Mouse (Mus musculus) regulatory T cell (primary cell): Measurements from ENCODE around the gene Gm20489.

Experiments
- in situ Hi-C: fragments of 300-600 bp; cut with MboI, MseI; formaldehyde crosslinking; loops from one replicate; pipeline ENCODE4 v1.15.1; 2025; ENCODE audit warnings: high pct_unique_total_duplicates

Gm20489 gene

GRCm38 (mm10) chrX:101263892-101264291 is 4.9 kb downstream of the Gm20489 start, which contains the start of gene Gm614:
Gene Gm614 (minus strand): TSS chrX:101263992.
- in situ Hi-C loops: no loop called here

DNA sequence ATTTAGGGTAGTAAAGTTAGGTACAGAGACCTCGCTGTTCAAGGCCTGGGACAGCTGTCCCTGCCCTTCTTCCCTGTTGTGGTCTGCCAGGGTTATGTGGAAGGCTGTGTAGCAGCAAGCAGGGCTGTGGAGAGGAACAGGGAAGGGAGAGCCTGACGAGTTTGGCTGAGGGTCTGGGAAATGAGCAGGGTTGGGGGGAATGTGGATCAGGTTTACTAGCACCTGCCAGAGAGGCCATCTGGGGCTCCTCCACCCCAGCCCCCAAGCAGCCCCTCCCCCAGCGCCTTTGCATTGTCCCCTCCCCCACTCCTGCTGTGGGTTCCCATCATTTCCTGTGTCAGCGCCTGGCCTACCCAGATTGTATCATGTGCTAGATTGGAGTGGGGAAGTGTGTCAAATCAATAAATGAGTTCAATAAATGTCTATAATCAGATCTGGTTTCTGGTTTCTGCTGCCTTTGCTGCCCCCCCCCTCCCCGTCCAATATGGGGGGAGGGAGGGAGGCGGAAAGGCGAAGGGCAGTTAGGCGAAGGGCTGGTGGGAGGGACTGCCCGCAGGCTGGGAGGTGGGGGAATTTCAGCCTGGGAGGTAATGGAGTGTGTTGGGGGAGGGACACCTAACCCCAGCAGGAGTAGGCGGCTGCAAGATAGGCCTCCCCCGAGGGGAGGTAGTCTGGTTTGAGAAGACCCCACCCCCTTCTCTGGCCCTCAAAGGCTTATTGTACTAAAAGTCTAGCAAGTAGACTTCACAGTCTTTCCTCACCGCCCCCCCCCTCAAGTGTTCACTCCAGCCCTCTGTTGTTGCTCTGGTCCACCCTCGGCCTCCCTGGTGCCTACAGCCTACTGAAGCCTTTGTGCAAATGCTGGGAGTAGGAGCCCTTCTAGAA is 8.1 kb downstream of the Gm20489 start:
- in situ Hi-C loops: no loop called here

GRCm38 (mm10) chrX:101256603-101257002 is 12.2 kb downstream of the Gm20489 start:
- in situ Hi-C loops: no loop called here

- in situ Hi-C loops: no loop called here
Measured at GRCm38 (mm10) chrX:101254740-101255139, 14.1 kb downstream of the Gm20489 start.

DNA sequence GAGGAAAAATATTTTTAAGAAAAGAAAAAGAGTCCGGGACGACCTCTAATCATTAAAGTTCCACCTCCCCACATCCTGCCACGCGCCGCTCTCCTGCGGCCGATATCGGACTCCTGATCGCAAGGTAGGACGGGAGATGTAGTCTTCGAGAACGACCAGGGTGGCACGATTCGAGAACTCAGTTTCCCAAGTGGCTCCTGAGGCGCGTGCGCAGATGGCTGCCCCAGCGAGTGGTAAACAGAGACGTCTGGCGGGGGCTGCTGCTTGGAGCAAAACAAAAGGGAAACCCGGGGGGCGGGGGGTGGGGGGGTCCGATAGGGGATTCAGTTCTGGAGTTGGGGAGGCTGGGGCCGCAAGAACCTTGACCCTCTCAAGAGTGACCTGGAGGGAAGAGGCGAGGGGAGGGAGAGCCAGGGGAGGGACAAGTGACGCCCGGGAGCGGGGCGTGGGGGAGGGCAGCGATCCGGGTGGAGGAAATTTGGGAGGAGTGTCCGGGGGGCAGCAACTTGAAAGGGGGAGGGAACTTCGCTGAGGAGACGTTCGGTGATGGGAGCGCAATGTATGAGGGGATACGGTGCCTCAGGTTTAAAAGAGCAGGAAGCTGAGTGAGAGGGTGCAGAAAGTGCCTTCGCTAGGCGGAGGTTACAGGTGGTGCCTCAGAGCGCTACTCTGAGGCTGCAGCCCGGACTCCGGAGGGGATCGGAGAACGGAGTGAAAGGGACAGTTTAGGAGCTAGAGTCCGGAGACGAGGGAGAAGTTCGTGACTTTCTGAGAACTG is 14.7 kb downstream of the Gm20489 start, which contains the start of gene Foxo4:
Gene Foxo4 (plus strand): TSS at position 577 of the 778 bp plus-strand sequence.
- in situ Hi-C loops: no loop called here

GRCm38 (mm10) chrX:101245011-101245410 is 23.8 kb downstream of the Gm20489 start:
- in situ Hi-C loops: no loop called here

DNA sequence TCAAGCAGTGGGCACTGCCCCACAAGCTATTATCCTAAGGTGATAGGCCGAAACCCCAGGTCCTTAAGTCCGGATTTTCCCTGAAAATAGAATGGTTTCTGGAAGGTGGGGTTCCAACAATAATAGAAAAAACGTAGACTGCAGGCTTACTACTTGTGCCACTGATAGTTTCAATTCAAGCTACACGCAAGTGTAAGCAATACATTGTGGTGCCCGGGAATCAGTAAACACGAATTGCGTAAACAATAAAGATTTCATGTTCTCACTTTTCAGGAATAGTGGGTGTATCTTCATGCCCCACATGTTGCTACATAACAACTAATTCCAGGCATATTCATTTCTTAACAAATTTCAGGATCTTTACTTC is 46.0 kb downstream of the Gm20489 start:
- in situ Hi-C loops: no loop called here

DNA sequence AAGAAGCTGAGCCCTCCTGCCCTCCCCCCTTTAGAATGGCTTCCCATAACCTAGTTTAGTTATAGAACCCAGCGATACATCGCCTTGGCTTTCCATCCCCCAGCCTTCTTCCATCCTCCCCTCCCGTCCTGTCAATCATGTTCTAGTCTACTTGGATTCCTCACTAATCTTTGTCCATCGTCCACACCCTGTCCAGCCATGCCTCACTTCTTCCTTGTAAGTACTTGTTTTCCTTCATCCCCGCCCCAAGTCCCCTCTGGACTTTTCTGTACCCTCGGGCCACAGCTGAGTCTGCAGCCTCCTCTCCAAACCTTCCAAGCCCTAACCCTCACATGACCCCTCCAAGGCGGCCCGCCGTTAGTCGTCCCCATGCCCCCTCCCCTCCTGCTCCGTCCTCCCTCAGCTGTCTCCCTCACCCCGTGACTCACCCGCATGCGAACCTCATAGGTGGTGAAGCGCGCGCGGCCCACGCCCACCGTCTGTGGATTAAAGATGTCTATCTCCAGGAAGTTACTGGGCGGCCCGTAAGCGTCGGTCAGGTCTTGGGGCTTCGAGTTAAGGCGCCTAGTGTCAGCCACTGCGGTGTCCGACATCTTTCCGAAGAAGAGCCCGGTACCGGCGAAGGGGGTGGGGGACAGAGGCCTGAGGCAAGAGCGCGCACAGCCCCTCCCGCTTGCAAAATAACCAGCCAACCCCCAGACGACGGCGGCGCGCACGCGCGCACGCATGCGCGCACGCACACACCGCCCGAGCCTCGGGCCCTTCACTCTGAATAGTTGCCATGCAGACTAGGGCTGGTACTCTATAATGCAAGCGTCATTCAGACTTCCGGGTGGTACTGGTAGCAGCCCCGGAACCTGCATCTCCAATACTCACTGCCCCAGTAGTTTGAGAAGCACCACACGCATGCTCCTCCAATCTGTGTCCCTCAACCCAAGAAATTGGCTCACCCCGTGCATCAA is 46.7 kb downstream of the Gm20489 start, which contains the start of gene Snx12:
Gene Snx12 (minus strand): TSS at position 730 of the 962 bp plus-strand sequence.
- in situ Hi-C loops: no loop called here
